In genomic region chr17:79774291-79774690, GRCm38 (mm10) we compare ENCODE assay signal across 29 mouse cellular contexts. TPM values are rescaled to one million over a fixed set of nuclear protein-coding genes. Genes with fewer than 3 reads are reported as not detected.
DNase-seq lines count a peak whose midpoint lies in the region; ATAC-seq lines count a peak whose summit lies in the region.
"Had no signal": no experiment of that assay in that cellular context is flagged by ENCODE, and none has a peak within 500 bp of the region (broad histone marks: within the 10 kb centered on the region; RNA-seq: fewer than 3 reads in every experiment).

No protein-coding gene starts in this region.

- no peak overlapping the region for H3K4me3 ChIP-seq in kidney, embryonic 15.5 days (replicated peaks)
- no peak overlapping the region for H3K4me3 ChIP-seq in kidney, embryonic 16.5 days (ENCODE audit: low read length)
- H3K4me3 ChIP-seq: embryonic facial prominence, embryonic 10.5 days; embryonic facial prominence, embryonic 13.5 days; forebrain, embryonic 10.5 days; forebrain, embryonic 13.5 days; heart, embryonic 15.5 days had no signal

- 24% methylated on average over 1 of the region's 1 CpGs for WGBS in kidney, embryonic 15.5 days
- 21% methylated on average over 1 of the region's 1 CpGs for WGBS in kidney, embryonic 16.5 days

- no peaks in the 10 kb centered on the region for H3K36me3 ChIP-seq in kidney, embryonic 15.5 days
- H3K36me3 ChIP-seq in kidney, embryonic 16.5 days (ENCODE audit: insufficient read depth, low read length): no peaks in the 10 kb centered on the region
- H3K36me3 ChIP-seq: embryonic facial prominence, embryonic 10.5 days; embryonic facial prominence, embryonic 13.5 days; forebrain, embryonic 10.5 days; G1E; heart, embryonic 15.5 days had no signal

- H3K9ac ChIP-seq in kidney, embryonic 15.5 days: no peak overlapping the region
- H3K9ac ChIP-seq in kidney, embryonic 16.5 days (replicated peaks; ENCODE audit: low read length): no peak overlapping the region
- H3K9ac ChIP-seq: embryonic facial prominence, embryonic 13.5 days; forebrain, embryonic 13.5 days; heart, embryonic 15.5 days; hindbrain, embryonic 14.5 days had no signal

- no peaks in the 10 kb centered on the region for H3K9me3 ChIP-seq in kidney, embryonic 15.5 days (replicated peaks)
- H3K9me3 ChIP-seq in kidney, embryonic 16.5 days (ENCODE audit: low read length): no peaks in the 10 kb centered on the region
- H3K9me3 ChIP-seq: embryonic facial prominence, embryonic 10.5 days; embryonic facial prominence, embryonic 13.5 days; forebrain, embryonic 13.5 days; G1E; heart, embryonic 15.5 days had no signal

- 0 out of 2 replicates have a peak overlapping the region, but pooled peaks have one; percentile 14 for H3K27ac ChIP-seq in kidney, embryonic 15.5 days
- no peak overlapping the region for H3K27ac ChIP-seq in kidney, embryonic 16.5 days (ENCODE audit: low read length)
- H3K27ac ChIP-seq: embryonic facial prominence, embryonic 10.5 days; embryonic facial prominence, embryonic 13.5 days; forebrain, embryonic 10.5 days; forebrain, embryonic 13.5 days; heart, embryonic 15.5 days; hindbrain, embryonic 14.5 days; hindbrain, postnatal 0 days had no signal

- no peak for ATAC-seq in kidney, embryonic 15.5 days (replicated peaks; ENCODE audit: low FRiP score)
- ATAC-seq in kidney, embryonic 16.5 days (ENCODE audit: low FRiP score, low TSS enrichment): no peak
- ATAC-seq: forebrain, embryonic 13.5 days; forebrain, embryonic 16.5 days; hindbrain, postnatal 0 days; inflammation-experienced regulatory T-cells, adult 6 months; intestine, embryonic 16.5 days; Patski had no signal

- peaks cover 23% of the 10 kb centered on the region for H3K4me1 ChIP-seq in kidney, embryonic 15.5 days
- H3K4me1 ChIP-seq in kidney, embryonic 16.5 days (ENCODE audit: insufficient read depth, low read length): peaks cover 7% of the 10 kb centered on the region; the same call in 1 of the 2 replicates
- H3K4me1 ChIP-seq: heart, embryonic 15.5 days had no signal

- H3K27me3 ChIP-seq in kidney, embryonic 15.5 days: no peaks in the 10 kb centered on the region
- no peaks in the 10 kb centered on the region for H3K27me3 ChIP-seq in kidney, embryonic 16.5 days (ENCODE audit: insufficient read depth, low read length)
- H3K27me3 ChIP-seq: CH12.LX; forebrain, embryonic 13.5 days; heart, embryonic 15.5 days; Patski had no signal

- H3K4me2 ChIP-seq in kidney, embryonic 15.5 days: no peak overlapping the region
- no peak overlapping the region for H3K4me2 ChIP-seq in kidney, embryonic 16.5 days (replicated peaks; ENCODE audit: low read depth, low read length)
- H3K4me2 ChIP-seq: embryonic facial prominence, embryonic 13.5 days; forebrain, embryonic 13.5 days; heart, embryonic 11.5 days; heart, embryonic 15.5 days; hindbrain, embryonic 14.5 days had no signal

- DNase-seq in gastrocnemius, adult 18-20 months (ENCODE audit: low spot score): peak; percentile 23
- DNase-seq in gastrocnemius, postnatal 25 days: no peak
- DNase-seq in heart, postnatal 4 days: peak; percentile 17
- no peak for DNase-seq in heart, adult 18-20 months
- no peak for DNase-seq in lung, postnatal 14 days
- DNase-seq: adrenal gland, adult 2 months; adrenal gland, postnatal 14 days; B cell, adult 2 months; cerebellum, adult 11-12 months; cerebellum, adult 8-10 months; cerebellum, postnatal 10 days; cerebellum, postnatal 36 days; embryo, embryonic 11 days had no signal

RNA-seq across cellular contexts. Expression of gene Cyp1b1, which starts 59.4 kb away (rescaled TPM):
- total RNA-seq in gastrocnemius, adult 18-20 months (2021): 1 to 10 TPM in 1 of 2 experiments, under 1 TPM in 1; 0.89 to 1.0 TPM
- under 1 TPM; 0.27 to 0.54 TPM for total RNA-seq in gastrocnemius, postnatal 25 days (2021)
- 1 to 10 TPM; 4.4 to 4.7 TPM for total RNA-seq in heart, postnatal 4 days (2021)
- 10 to 100 TPM in 1 of 2 experiments, 1 to 10 TPM in 1; 6.2 to 11.0 TPM for total RNA-seq in heart, adult 18-20 months (2021)
- 16.5 and 17.2 TPM in 2 replicates for polyA plus RNA-seq in kidney, embryonic 15.5 days (2015; fragmentation: Nextera tagmentation; extraction: Ambion mirVana)
- 18.5 and 18.6 TPM in 2 replicates for polyA plus RNA-seq in kidney, embryonic 16.5 days (2015; fragmentation: Nextera tagmentation; extraction: Ambion mirVana)
- total RNA-seq: CH12.LX had no signal
- polyA plus RNA-seq: G1E; inflammation-experienced regulatory T-cells, adult 6 months had no signal

Comparison
In these comparisons a context has a peak if more than half of its experiments do, and no peak if none do; other contexts are left out.
1. DNase-seq: peak in gastrocnemius, adult 18-20 months (single experiment) and heart, postnatal 4 days (single experiment); none in gastrocnemius, postnatal 25 days (single experiment), heart, adult 18-20 months (0 of 2) and lung, postnatal 14 days (single experiment).